Mouse (Mus musculus) spleen, adult 2 months (tissue): ENCODE measurements at regions not wholly inside any gene's neighbourhood (a gene's known extent, or its start where the extent isn't known, plus 50 kb on each side); places are given as distances from the start of the nearest gene placed in this dataset.

Experiments used
- CTCF ChIP-seq: fragments of 200-500 bp; IDR thresholded peaks from 2 replicates; pipeline ENCODE4 v1.5.1; 2011; ENCODE audit warnings: mild to moderate bottlenecking, inconsistent platforms; ENCODE audit not compliant: insufficient read depth, insufficient read length, insufficient replicate concordance; ENCODE audit errors: extremely low read depth
- POLR2A ChIP-seq: fragments of 200-500 bp; IDR thresholded peaks from 2 replicates; pipeline ENCODE4 v1.6.1; 2011; ENCODE audit warnings: low read depth, low read length, inconsistent platforms

GRCm38 (mm10) chr13:102157369-102158130, 389.5 kb upstream of the Pik3r1 start:
- TF ChIP-seq CTCF: no peak
- TF ChIP-seq POLR2A: no peak
